Mouse (Mus musculus) heart, adult 2 months (tissue): Measurements from ENCODE around the gene Nbea. TPM values are rescaled to one million over a fixed set of nuclear protein-coding genes. Genes with fewer than 3 reads are reported as not detected.
A peak's percentile ranks its signal among the peaks of the same experiment; 100 is the strongest.

ENCODE experiments used
- DNase-seq, 2 experiments: peaks; one replicate each; pipeline ENCODE4 v3.0.0; 2021
- H3K27ac ChIP-seq: fragments of 200-600 bp; 2 replicates; pipeline ENCODE4 v1.8.1; 2022
- H3K27me3 ChIP-seq: fragments of 200-500 bp; 2 replicates; pipeline ENCODE4 v1.6.1; 2012; ENCODE audit warnings: mild to moderate bottlenecking, low read length, inconsistent platforms, mixed read lengths; ENCODE audit not compliant: control insufficient read depth, insufficient read depth
- H3K36me3 ChIP-seq: fragments of 200-500 bp; 2 replicates; pipeline ENCODE4 v1.6.1; 2012; ENCODE audit warnings: low read length, inconsistent platforms; ENCODE audit not compliant: control insufficient read depth, insufficient read depth
- H3K4me1 ChIP-seq: fragments of 200-500 bp; 2 replicates; pipeline ENCODE4 v1.6.1; 2011; ENCODE audit warnings: low read length; ENCODE audit not compliant: control insufficient read depth, insufficient read depth
- H3K4me3 ChIP-seq: fragments of 200-600 bp; 2 replicates; pipeline ENCODE4 v1.8.1; 2022
- H3K79me2 ChIP-seq: fragments of 200-500 bp; replicated peaks from 2 replicates; pipeline ENCODE4 v1.6.1; 2012; ENCODE audit warnings: mild to moderate bottlenecking, inconsistent platforms, low read length, moderate library complexity, mixed read lengths; ENCODE audit not compliant: control insufficient read depth, insufficient read depth
- H3K9ac ChIP-seq: fragments of 200-500 bp; 2 replicates; pipeline ENCODE4 v1.6.1; 2012; ENCODE audit warnings: low read depth, mild to moderate bottlenecking, control low read depth, inconsistent platforms, low read length, mixed read lengths
- CTCF ChIP-seq: fragments of 200-600 bp; IDR thresholded peaks from 2 replicates; pipeline ENCODE4 v1.8.1; 2022; ENCODE audit warnings: antibody characterized with exemption, mild to moderate bottlenecking, moderate library complexity
- EP300 ChIP-seq: fragments of 200-500 bp; IDR thresholded peaks from 2 replicates; pipeline ENCODE4 v1.6.1; 2011; ENCODE audit warnings: low read depth, low read length, control low read depth; ENCODE audit not compliant: insufficient read depth
- POLR2A ChIP-seq: fragments of 200-500 bp; IDR thresholded peaks from 2 replicates; pipeline ENCODE4 v1.6.1; 2011; ENCODE audit warnings: mild to moderate bottlenecking, low read depth, low read length, control low read depth; ENCODE audit not compliant: insufficient read depth
- WGBS: fragments of 180-500 bp; shearing (Covaris S2); methylation state at CpG from one replicate; pipeline ENCODE4 v1.1.7; 2018; 5-methylcytosine and 5-hydroxymethylcytosine counted together
- intact Hi-C: fragments of 180-260 bp; cut with DNase I; formaldehyde crosslinking; loops from one replicate; pipeline ENCODE4 v1.15.1; 2025
- polyA plus RNA-seq: library from polyadenylated mRNA; depleted of rRNA; stranded (reverse); fragments of >200 nt; gene quantifications from 2 replicates; pipeline ENCODE4 v1.2.3, GENCODE M21; 2012
- total RNA-seq, 2 experiments: library from RNA; stranded (reverse); gene quantifications; 2 replicates each; pipeline ENCODE4 v1.2.3; 2021

Gene Nbea
- total and polyA plus RNA-seq, 3 experiments, result 6.2 to 12.4 (median 11.9) TPM

DNA sequence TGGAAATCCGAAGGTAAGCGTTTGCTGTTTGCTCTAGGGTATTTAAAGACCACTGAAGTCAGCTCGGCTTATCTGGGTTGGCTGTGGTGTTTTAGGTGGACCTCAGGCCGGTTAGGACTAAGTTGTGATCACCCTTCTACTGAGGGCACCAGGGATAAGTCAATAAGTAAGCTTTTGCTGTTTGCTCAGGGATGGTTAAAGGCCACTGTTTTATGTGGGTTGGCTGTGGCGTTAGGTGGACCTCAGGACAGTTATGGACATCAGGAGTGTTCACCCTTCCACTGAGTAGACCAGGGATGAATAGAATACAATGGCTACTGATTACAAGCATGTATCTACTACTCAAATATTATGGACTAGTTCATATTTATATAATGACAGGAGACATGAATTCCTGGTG, 292.9 kb downstream of the Nbea start:
- intact Hi-C loops, result no loop called here
- Histone ChIP-seq H3K79me2 (no peaks in the 10 kb centered on the region), H3K4me1 (no peaks in the 10 kb centered on the region), H3K27ac (no peak overlapping the region), H3K36me3 (no peaks in the 10 kb centered on the region), H3K9ac (no peak overlapping the region), H3K4me3 (no peak overlapping the region), H3K27me3 (no peaks in the 10 kb centered on the region)
- TF ChIP-seq POLR2A (no peak), EP300 (no peak), CTCF (no peak)
- WGBS, result 89% methylated on average over 5 of the region's 5 CpGs
- DNase-seq, result no peak

DNA sequence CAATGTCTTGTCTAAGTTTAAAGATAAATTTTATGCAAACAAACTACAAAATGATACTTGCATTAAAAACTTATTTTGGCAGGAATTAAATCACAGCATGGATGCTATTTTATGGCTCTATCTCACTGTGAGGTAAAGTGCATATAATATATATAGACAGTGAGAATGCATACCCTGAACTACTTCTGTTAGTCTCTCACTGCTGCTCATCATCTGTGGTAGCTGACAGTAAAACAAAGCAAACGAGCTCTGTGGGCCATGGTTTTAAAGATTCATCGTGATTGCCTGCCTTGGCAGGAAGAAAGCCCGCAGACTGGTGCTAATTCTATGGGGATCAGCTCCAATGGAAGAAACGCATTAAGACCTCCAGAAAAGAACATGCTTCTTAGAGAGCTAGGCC, 294.3 kb downstream of the Nbea start:
- TF ChIP-seq POLR2A (no peak), EP300 (no peak), CTCF (no peak)
- Histone ChIP-seq H3K27me3 (no peaks in the 10 kb centered on the region), H3K9ac (no peak overlapping the region), H3K36me3 (no peaks in the 10 kb centered on the region), H3K4me1 (no peaks in the 10 kb centered on the region), H3K79me2 (no peaks in the 10 kb centered on the region), H3K4me3 (no peak overlapping the region), H3K27ac (no peak overlapping the region)
- intact Hi-C loops, result no loop called here
- no peak for DNase-seq
- WGBS, result 85% methylated on average over 4 of the region's 4 CpGs

DNA sequence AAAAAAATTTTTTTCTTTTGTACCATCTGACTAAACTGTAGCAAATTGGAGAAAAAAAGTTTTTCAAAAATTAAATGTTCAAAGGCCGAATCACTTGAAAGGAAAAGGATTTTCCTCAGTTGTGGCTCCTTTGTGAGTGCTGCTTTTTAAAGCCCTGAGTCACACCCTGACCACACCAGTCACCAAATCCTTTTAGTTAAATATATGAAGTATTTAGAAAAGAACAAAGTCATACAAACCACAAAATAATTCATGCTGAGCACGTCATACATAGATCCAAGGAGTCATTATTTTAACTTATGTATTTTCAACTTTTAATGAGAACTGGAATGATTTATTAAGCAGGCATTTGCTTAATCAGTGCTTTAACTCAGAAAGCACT, 295.7 kb downstream of the Nbea start:
- H3K4me3 ChIP-seq, result no peak overlapping the region
- no peak overlapping the region for H3K27ac ChIP-seq
- no peak for DNase-seq
- no peaks in the 10 kb centered on the region for H3K27me3 ChIP-seq
- TF ChIP-seq CTCF (no peak), EP300 (no peak), POLR2A (no peak)
- no peaks in the 10 kb centered on the region for H3K36me3 ChIP-seq
- H3K4me1 ChIP-seq, result no peaks in the 10 kb centered on the region
- H3K79me2 ChIP-seq, result no peaks in the 10 kb centered on the region
- WGBS, result 90% methylated on average over 2 of the region's 2 CpGs
- intact Hi-C loops, result no loop called here
- no peak overlapping the region for H3K9ac ChIP-seq

DNA sequence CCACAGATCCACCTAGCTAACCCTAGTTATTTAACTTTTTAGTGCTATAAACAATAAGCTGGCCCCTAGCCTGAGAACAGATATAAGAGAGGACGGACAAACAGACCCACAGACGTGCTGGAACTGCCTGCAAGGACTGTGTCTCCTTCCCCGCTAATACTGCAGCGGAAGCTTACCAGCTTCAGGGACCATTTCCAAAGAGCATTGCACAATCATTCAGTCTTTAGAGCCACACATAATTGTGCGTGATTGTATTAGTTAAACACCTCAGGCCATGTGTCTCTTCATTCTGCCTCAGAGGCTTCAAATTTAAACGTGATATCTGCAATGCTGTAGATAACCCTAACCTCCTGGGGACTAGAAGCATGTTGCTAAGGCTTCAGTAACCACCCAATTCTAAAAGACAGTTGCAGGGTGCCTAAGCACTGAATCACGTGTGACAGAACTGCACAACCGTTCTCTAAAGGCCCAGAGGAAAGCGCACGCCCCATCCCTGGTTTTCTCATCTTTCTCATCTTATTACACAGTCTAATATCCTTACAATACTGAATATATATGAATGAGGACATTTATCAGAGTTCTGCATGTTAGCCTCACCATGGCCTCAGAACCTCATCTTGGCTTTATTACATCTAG, 296.2 kb downstream of the Nbea start:
- Histone ChIP-seq H3K27me3 (no peaks in the 10 kb centered on the region), H3K36me3 (no peaks in the 10 kb centered on the region), H3K27ac (no peak overlapping the region), H3K9ac (no peak overlapping the region), H3K79me2 (no peaks in the 10 kb centered on the region), H3K4me1 (no peaks in the 10 kb centered on the region), H3K4me3 (no peak overlapping the region)
- peak; percentile 18 to 25 for DNase-seq
- intact Hi-C loops, result no loop called here
- WGBS, result 75% methylated on average over 10 of the region's 10 CpGs
- TF ChIP-seq EP300 (no peak), CTCF (no peak), POLR2A (no peak)

DNA sequence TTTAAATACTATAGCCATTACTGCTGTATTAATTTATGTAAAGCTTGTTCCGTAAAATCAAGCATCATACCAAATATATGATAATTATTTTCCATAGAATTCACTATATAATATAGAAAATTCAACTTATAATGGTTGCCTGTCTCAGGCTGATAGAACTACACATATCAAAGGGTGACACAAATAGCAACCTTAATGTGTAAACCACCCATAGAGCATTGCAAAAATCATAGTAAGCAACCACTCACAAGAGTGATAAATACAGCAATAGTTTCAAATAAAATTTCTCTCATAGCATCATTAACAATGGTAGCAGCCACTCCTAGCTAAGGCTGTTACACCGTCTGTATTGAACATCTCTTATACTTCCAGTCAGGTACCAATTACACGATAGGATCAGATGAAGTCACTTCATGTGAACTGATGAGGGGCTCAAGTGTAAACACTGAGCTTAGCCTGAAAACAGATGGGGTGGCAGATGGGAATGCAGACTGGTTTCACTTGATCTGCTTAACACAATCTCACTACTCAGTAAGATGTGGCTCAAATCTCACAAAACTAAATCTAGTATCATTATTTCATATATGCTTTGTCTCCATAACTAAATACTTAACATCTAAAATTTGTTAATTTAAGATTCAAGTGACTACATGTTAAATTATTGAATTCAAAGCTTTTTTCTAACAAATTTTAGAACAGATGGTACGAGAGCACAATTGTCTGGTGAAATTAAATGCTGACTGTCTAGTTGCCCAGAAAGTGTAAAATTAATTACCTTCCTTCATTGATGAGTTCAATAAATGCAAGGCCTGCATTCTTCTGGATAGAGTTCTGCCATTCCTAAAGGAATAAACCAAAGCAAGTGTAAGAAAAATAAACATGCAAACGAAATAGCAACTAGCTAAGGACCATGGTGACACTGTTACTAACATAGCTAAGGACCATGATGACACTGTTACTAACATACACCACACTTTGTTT, 310.3 kb downstream of the Nbea start:
- 88% methylated on average over 5 of the region's 5 CpGs for WGBS
- Histone ChIP-seq H3K4me3 (no peak overlapping the region), H3K9ac (no peak overlapping the region), H3K27me3 (no peaks in the 10 kb centered on the region), H3K4me1 (no peaks in the 10 kb centered on the region), H3K36me3 (no peaks in the 10 kb centered on the region), H3K27ac (no peak overlapping the region), H3K79me2 (no peaks in the 10 kb centered on the region)
- intact Hi-C loops, result no loop called here
- no peak for TF ChIP-seq CTCF
- no peak for TF ChIP-seq EP300
- TF ChIP-seq POLR2A, result no peak
- no peak for DNase-seq

DNA sequence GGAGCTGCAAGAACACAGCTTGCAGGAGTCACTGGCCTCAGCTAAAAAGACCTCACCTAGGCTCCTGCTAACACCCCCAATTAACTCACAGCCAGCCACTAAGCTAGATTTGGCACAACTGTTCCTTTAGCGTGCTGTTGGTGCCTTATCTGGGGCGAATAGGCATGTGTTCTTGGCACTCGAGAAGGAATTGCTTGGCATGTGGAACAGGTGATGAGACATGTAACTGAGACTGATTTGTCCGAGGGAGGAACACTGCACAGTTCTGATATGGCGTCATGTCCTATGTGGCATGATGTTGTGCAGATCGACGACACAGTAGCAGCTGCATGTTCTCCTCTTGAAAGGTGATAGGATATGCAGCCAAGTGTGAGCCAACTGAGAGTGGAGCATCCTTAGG, 331.0 kb downstream of the Nbea start:
- intact Hi-C loops, result no loop called here
- no peak overlapping the region for H3K27ac ChIP-seq
- WGBS, result 56% methylated on average over 7 of the region's 7 CpGs

More for the DNA sequence above, 331.0 kb downstream of the Nbea start:
- Histone ChIP-seq H3K9ac (no peak overlapping the region), H3K4me1 (no peaks in the 10 kb centered on the region), H3K27me3 (no peaks in the 10 kb centered on the region), H3K79me2 (no peaks in the 10 kb centered on the region), H3K36me3 (no peaks in the 10 kb centered on the region), H3K4me3 (no peak overlapping the region)
- TF ChIP-seq CTCF (no peak), EP300 (peak; percentile 79; the same call in 1 of the 2 replicates), POLR2A (no peak)
- peak in 1 of 2 experiments; percentile 26 for DNase-seq
